Mouse (Mus musculus) hindbrain, embryonic 16.5 days (tissue): ENCODE data around the gene Tpp2. TPM values are rescaled to one million over a fixed set of nuclear protein-coding genes. Genes with fewer than 3 reads are reported as not detected.
"Not testable (repeated sequence)": the region's sequence is repeated elsewhere in the genome, so short reads cannot be mapped to it uniquely, and the experiment has no call there.

ENCODE experiments used
- ATAC-seq: fragments of 200-750 bp; cut with Nextera tagmentation; 2 replicates; pipeline ENCODE4 v1.8.0; 2017; ENCODE audit warnings: moderate TSS enrichment, moderate library complexity
- H3K27ac ChIP-seq: fragments of 300-500 bp; sonication (generic); 2 replicates; pipeline ENCODE4 v1.5.1; 2014; ENCODE audit warnings: low read depth, mild to moderate bottlenecking, control low read depth, low read length, moderate library complexity
- H3K27me3 ChIP-seq: fragments of 300-500 bp; sonication (generic); replicated peaks from 2 replicates; pipeline ENCODE4 v1.6.1; 2014; ENCODE audit warnings: low read length; ENCODE audit not compliant: control insufficient read depth, insufficient read depth
- H3K36me3 ChIP-seq: fragments of 300-500 bp; sonication (generic); 2 replicates; pipeline ENCODE4 v1.6.1; 2014; ENCODE audit warnings: mild to moderate bottlenecking, low read length, moderate library complexity, mixed read lengths; ENCODE audit not compliant: control insufficient read depth, insufficient read depth
- H3K4me1 ChIP-seq: fragments of 300-500 bp; sonication (generic); 2 replicates; pipeline ENCODE4 v1.6.1; 2014; ENCODE audit warnings: low read depth, low read length; ENCODE audit not compliant: control insufficient read depth, insufficient read depth
- H3K4me2 ChIP-seq: fragments of 300-500 bp; sonication (generic); 2 replicates; pipeline ENCODE4 v1.6.1; 2014; ENCODE audit warnings: mild to moderate bottlenecking, low read length, control low read depth, moderate library complexity
- H3K4me3 ChIP-seq: fragments of 300-500 bp; sonication (generic); 2 replicates; pipeline ENCODE4 v1.5.1; 2014; ENCODE audit warnings: mild to moderate bottlenecking, low read length, control low read depth, moderate library complexity
- H3K9ac ChIP-seq: fragments of 300-500 bp; sonication (generic); 2 replicates; pipeline ENCODE4 v1.6.1; 2014; ENCODE audit warnings: low read depth, mild to moderate bottlenecking, control low read depth, low read length, moderate library complexity
- H3K9me3 ChIP-seq: fragments of 300-500 bp; sonication (generic); 2 replicates; pipeline ENCODE4 v1.6.1; 2014; ENCODE audit warnings: mild to moderate bottlenecking, low read length, moderate library complexity; ENCODE audit not compliant: control insufficient read depth
- WGBS: fragments of 180-500 bp; shearing (Covaris S2); extraction: QIAGEN DNeasy Blood & Tissue Kit; methylation state at CpG from one replicate; pipeline ENCODE4 v1.1.7; 2014; 5-methylcytosine and 5-hydroxymethylcytosine counted together
- microRNA-seq: library from miRNA; unstranded; fragments of <30 nt; microRNA quantifications from one replicate; pipeline ENCODE4, GENCODE M21; 2017
- polyA plus RNA-seq: library from polyadenylated mRNA; unstranded; fragments of >200 nt; fragmentation: Nextera tagmentation; extraction: Ambion mirVana; gene quantifications from 2 replicates; pipeline ENCODE4 v1.2.1, GENCODE M21; 2015

Gene Tpp2
- polyA plus RNA-seq, 1 experiment from 2014 or later, result 55.1 TPM

- Histone ChIP-seq H3K9me3 (no peaks in the 10 kb centered on the region), H3K36me3 (no peaks in the 10 kb centered on the region), H3K9ac (peak overlapping the region; percentile 64), H3K4me3 (peak overlapping the region; percentile 45), H3K27ac (peak overlapping the region; percentile 18; the same call in 1 of the 2 replicates), H3K4me2 (peak overlapping the region; percentile 72), H3K27me3 (no peaks in the 10 kb centered on the region), H3K4me1 (no peaks in the 10 kb centered on the region; the same call in 1 of the 2 replicates)
- under 1% methylated on average over 17 of the region's 17 CpGs for WGBS
- ATAC-seq, result peak; percentile 90
Observed at GRCm38 (mm10) chr1:44041797-44042554, 108.5 kb downstream of the Tpp2 start.

GRCm38 (mm10) chr1:44042555-44042915, 109.1 kb downstream of the Tpp2 start:
- H3K4me2 ChIP-seq, result peak overlapping the region; percentile 72
- peak overlapping the region; percentile 18; the same call in 1 of the 2 replicates for H3K27ac ChIP-seq
- H3K9me3 ChIP-seq, result no peaks in the 10 kb centered on the region
- H3K4me1 ChIP-seq, result no peaks in the 10 kb centered on the region; the same call in 1 of the 2 replicates
- peak overlapping the region; percentile 64 for H3K9ac ChIP-seq
- ATAC-seq, result peak; percentile 81; the same call in 1 of the 2 replicates
- H3K4me3 ChIP-seq, result peak overlapping the region; percentile 45
- no peaks in the 10 kb centered on the region for H3K27me3 ChIP-seq
- H3K36me3 ChIP-seq, result no peaks in the 10 kb centered on the region
- WGBS, result 3% methylated on average over 6 of the region's 6 CpGs

GRCm38 (mm10) chr1:44045689-44046088, 112.2 kb downstream of the Tpp2 start:
- H3K27me3 ChIP-seq, H3K4me2 ChIP-seq, H3K9me3 ChIP-seq, H3K4me1 ChIP-seq, H3K4me3 ChIP-seq, H3K9ac ChIP-seq, H3K27ac ChIP-seq, H3K36me3 ChIP-seq, ATAC-seq: not testable (repeated sequence)
- 89% methylated on average over 5 of the region's 5 CpGs for WGBS

- Histone ChIP-seq H3K4me2 (no peak overlapping the region), H3K4me3 (no peak overlapping the region), H3K36me3 (no peaks in the 10 kb centered on the region), H3K4me1 (no peaks in the 10 kb centered on the region; the same call in 1 of the 2 replicates), H3K27me3 (no peaks in the 10 kb centered on the region), H3K9me3 (no peaks in the 10 kb centered on the region), H3K27ac (no peak overlapping the region), H3K9ac (no peak overlapping the region)
- 76% methylated on average over 2 of the region's 2 CpGs for WGBS
- ATAC-seq, result no peak
Observed at GRCm38 (mm10) chr1:44046556-44046955, 113.1 kb downstream of the Tpp2 start.

Small RNA genes within 50 kb of the gene (microRNA-seq; reads per million reads assigned to microRNA genes)
- gene Gm24180, result not detected

Other genes with a start within 250 kb of the Tpp2 start
- gene 1500015O10Rik, start 203.0 kb upstream of the Tpp2 start, polyA plus RNA-seq, result 64.1 and 74.2 TPM in 2 replicates
- 18.0 and 19.4 TPM in 2 replicates for gene Uxs1, start 105.8 kb upstream of the Tpp2 start, polyA plus RNA-seq
- gene Mettl21c, start 86.4 kb downstream of the Tpp2 start, polyA plus RNA-seq, result 1.2 and 1.8 TPM in 2 replicates
- gene Gm8251, start 128.3 kb downstream of the Tpp2 start, polyA plus RNA-seq, result 0.04 TPM in 1 of 2 replicates, not detected in the other
- 40.3 and 40.4 TPM in 2 replicates for gene Tex30, start 168.8 kb downstream of the Tpp2 start, polyA plus RNA-seq
- gene Kdelc1, start 185.2 kb downstream of the Tpp2 start, polyA plus RNA-seq, result 26.3 and 29.4 TPM in 2 replicates
- 27.3 and 32.3 TPM in 2 replicates for gene Bivm, start 185.3 kb downstream of the Tpp2 start, polyA plus RNA-seq
- gene Ercc5, start 214.1 kb downstream of the Tpp2 start, polyA plus RNA-seq, result 22.0 and 25.0 TPM in 2 replicates